Mouse (Mus musculus) embryo, embryonic 11.5 days (tissue): ENCODE data around the gene Trp53i11.

Experiments
- DNase-seq: peaks from one replicate; pipeline ENCODE4 v3.0.0-alpha.2; 2012; ENCODE audit warnings: low read depth, low spot score

Trp53i11 gene

DNA sequence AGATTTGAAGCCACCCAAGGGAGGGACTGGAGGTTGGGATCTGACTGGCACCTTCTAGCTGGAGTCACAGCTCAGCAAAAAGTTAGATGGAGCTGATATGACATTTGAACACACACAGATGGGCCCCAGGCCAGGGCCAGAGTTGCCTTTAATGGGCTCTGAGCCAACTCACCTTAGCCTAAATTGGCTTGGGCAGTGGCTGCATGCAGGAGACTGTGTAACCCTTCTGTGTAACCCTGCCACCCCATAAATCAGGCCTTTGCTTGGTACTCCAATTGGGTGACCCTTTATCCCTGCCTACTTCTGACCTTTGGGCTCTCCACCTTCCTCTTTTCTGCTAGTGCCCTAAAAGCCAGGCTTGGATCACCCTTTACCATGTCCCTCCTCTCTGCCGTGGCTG lies 49.7 kb downstream of the Trp53i11 start:
- DNase-seq, result no peak

DNA sequence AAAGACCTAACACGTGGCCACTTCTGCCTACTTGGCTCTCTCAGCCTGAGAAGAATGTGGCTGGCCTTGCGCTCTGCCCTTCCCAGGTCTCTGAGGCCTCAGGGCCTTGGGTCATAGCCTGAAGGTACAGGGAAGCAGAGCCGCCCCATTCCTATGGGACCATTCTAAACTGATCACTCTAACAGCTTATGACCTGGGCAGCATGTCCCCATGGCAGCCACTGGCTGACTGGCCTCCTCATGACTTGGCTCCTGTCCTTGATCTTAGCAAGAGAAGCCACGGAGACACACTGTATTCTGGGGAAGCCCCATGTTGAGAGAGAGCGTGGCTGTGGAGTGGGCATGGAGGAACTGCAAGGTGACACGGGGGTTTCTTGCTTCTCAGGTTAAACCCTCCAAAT lies 51.5 kb downstream of the Trp53i11 start:
- no peak for DNase-seq

DNA sequence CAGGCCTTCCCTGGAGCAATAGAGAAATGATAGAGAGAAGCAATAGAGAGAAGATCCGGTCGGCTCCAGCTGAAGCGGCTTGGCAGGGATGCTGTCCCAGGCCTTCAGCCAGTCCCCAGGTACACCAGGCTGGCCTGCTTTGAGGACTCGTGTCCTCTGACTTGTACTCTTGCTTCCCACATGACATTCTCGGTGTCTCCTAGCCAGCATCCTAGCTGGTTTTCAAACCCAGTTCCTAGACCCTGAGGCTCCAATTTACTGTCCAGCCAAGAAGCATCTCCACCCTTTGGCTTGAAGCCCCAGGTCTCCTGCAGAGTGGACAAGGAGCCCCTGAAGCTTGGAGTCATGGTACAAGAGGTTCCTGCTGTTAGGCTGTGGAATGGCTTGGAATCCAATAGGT lies 54.8 kb downstream of the Trp53i11 start:
- no peak for DNase-seq

DNA sequence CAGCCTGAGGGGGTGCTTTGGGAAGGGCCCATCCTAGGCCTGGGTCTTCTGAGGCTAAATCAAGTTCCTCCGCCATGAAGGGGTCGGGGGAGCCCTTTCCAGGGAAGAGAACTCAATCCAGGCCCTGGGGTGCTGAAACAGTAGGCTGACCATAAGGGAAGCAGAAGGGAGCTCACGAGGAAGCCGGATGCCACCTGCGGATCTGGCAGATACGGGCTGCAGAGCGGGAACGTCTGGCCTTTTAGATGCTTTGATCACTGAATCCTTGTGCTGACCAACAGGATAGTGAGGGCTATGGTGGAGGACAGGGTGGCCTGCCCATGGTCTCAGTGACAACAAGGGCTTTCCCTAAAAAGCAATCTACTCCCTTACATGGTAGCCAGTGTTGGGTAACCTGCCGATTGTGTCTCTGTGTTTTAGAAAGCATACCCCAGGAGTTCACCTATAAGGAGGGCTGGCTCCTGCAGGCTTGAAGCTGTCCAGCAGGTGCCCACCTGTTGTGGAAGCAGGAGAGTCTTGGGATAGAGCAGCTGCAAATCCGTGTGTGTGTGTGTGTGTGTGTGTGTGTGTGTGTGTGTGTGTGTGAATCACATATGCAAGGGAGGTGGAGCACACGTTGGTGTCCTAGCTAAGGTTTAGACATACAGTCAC lies 56.2 kb downstream of the Trp53i11 start:
- no peak for DNase-seq

DNA sequence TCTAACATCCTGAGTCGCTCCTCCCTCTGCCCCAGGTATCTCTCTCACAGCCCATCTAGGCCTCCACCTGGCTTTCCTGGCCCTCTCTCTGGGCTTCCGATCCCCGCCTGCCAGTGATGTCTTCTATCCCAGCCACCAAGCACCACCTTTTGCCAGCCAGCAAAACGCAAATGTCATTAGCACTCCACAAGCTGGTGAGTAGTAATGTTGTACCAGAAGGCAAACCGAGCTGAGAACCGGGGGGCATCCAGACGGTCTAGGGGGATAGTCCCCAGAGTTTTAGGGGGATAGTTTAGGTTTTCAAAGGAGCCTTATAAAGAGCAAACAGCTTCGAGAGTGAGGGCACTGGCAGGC lies 56.7 kb downstream of the Trp53i11 start:
- DNase-seq, result no peak

DNA sequence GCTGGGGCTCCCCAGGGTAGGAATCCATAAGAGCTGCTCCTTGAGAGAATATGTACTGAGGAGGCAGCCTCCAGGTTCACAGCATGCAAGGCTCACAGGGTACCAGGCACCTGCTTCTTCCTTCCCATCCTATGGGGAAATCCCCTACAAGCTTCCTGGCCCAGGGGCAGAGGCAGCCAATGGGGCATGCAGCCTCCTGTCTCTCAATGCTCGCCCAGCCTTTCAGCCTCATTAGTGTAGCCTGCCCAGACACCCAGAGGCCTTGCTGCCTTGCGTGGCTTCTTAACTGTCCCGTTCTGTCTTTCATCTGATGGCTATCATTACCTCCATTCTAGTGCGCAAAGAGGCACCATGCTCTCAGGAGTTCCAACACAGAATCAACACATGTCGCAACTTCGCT lies 61.7 kb downstream of the Trp53i11 start:
- DNase-seq, result no peak

DNA sequence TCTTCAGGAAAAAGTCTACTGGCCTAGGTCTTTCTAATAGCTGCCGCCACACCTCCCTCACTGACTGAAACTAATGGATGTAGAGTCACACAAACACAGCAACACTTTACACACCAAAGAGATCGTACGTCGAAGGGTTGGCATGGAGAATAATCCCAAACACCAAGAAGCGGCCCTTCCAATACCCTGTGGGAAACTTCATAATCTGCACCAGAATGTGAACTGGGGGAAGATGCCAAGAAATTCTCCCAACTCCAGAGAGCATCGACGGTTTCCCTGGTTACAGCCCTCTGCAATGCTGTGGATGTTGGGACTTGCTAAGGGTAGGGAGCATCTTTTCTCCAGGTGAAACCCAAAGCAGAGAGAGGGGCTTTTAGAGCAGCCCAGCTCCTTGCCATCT lies 63.3 kb downstream of the Trp53i11 start:
- no peak for DNase-seq
